Mouse (Mus musculus) heart, postnatal 10 days (tissue): ENCODE measurements at regions not wholly inside any gene's neighbourhood (a gene's known extent, or its start where the extent isn't known, plus 50 kb on each side); places are given as distances from the start of the nearest gene placed in this dataset.

Experiments used
- DNase-seq, 2 experiments: peaks; one replicate each; pipeline ENCODE4 v3.0.0; 2021
- intact Hi-C: fragments of 180-260 bp; cut with DNase I; formaldehyde crosslinking; loops from one replicate; pipeline ENCODE4 v1.15.1; 2025

DNA sequence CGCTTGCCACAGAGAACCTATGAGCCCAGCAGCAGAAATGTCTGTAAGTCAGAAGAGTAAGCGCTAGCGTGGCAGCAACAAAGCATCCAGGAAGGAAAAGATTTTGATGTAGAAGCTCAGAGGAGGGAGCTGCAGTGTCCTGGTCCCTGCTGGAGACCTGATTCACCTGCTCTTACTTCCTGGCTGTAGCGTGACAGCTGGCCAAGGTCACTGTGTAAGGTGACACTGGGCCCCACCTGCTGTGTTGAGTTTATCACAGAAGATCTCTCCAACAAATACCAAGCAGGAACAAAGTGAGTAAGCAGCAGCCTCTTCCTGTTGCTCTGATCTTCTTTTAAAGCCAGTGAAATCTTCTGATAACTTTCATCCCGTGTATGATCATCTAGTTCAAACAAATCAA lies 86.4 kb downstream of the Zfp169 start:
- intact Hi-C loops, result no loop called here
- DNase-seq, result no peak

DNA sequence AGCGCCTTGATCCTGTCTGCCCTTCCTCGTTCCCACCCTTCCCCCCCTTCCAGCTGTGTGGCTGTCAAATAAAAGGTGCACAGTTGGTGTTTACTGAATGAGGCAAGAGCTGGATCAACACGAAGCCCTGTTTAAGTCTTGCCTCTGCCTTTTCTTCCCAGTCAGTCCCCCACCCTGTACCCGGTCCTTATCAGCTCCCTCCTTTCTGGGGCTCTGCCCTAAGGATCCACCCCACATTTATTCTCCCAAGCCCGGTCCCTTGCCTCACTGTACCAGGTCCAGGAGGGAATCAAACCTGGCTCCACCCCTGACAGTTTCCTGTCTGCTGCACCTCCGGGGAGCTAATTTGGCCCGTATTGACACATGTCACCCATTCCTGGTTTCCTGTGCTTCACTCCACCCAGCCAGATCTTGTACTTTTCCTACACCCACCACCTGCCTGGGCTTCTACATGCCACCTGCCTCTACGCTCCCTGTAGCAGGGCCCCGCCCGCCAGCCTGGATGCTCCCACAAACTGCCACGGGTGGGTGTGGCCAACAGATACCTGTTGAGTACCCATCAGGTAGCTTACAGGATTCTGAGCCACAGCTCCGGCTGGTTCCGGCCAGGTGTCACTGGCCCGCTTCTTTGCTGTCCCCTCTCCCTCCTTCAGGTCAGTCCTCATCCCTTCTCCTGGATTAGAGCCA lies 76.4 kb downstream of the Zfp169 start:
- no peak for DNase-seq
- intact Hi-C loops, result no loop called here
